Mouse (Mus musculus): Measurements from ENCODE around the gene Akt1s1. TPM values are rescaled to one million over a fixed set of nuclear protein-coding genes. Genes with fewer than 3 reads are reported as not detected.

The Akt1s1 gene
- polyA plus RNA-seq, 1 experiment from 2014 or later: 108 TPM

GRCm38 (mm10) chr7:44816470-44817021 lies 32.2 kb upstream of the Akt1s1 start, which contains the start of gene Atf5:
Gene Atf5 (minus strand): TSS chr7:44816658.
- Histone ChIP-seq H3K27ac (peak within 1 kb of the TSS; percentile 82), H3K4me3 (peak within 1 kb of the TSS; percentile 87), H3K9me3 (no peaks in the 10 kb centered on the region), H3K4me2 (replicated peaks) (peak within 1 kb of the TSS; percentile 74), H3K9ac (peak within 1 kb of the TSS; percentile 90), H3K27me3 (replicated peaks) (no peaks in the 10 kb centered on the region), H3K4me1 (peaks cover 48% of the 10 kb centered on the region), H3K36me3 (peaks cover 5% of the 10 kb centered on the region; the same call in 1 of the 2 replicates)
- under 1% methylated on average over 57 of the region's 57 CpGs for WGBS
- ATAC-seq (ENCODE audit: low FRiP score, low read depth): no peak; the same call in none of the 2 replicates

- peaks cover 48% of the 10 kb centered on the region for H3K4me1 ChIP-seq
- H3K4me3 ChIP-seq: peak overlapping the region; percentile 87
- H3K9ac ChIP-seq: peak overlapping the region; percentile 90
- H3K27me3 ChIP-seq (replicated peaks): no peaks in the 10 kb centered on the region
- 31% methylated on average over 3 of the region's 3 CpGs for WGBS
- H3K9me3 ChIP-seq: no peaks in the 10 kb centered on the region
- peak overlapping the region; percentile 74 for H3K4me2 ChIP-seq (replicated peaks)
- no peak overlapping the region for H3K27ac ChIP-seq
- ATAC-seq (ENCODE audit: low FRiP score, low read depth): no peak
- H3K36me3 ChIP-seq: peaks cover 2% of the 10 kb centered on the region; the same call in 1 of the 2 replicates
Observed at GRCm38 (mm10) chr7:44817441-44817840, 31.4 kb upstream of the Akt1s1 start.

- Histone ChIP-seq H3K9me3 (no peaks in the 10 kb centered on the region), H3K9ac (peak overlapping the region; percentile 90; the same call in 1 of the 2 replicates), H3K4me1 (peaks cover 50% of the 10 kb centered on the region), H3K36me3 (no peaks in the 10 kb centered on the region), H3K4me3 (peak overlapping the region; percentile 5; the same call in 1 of the 2 replicates), H3K4me2 (replicated peaks) (peak overlapping the region; percentile 74), H3K27ac (no peak overlapping the region), H3K27me3 (replicated peaks) (no peaks in the 10 kb centered on the region)
- ATAC-seq (ENCODE audit: low FRiP score, low read depth): no peak
- WGBS: 40% methylated on average over 2 of the region's 2 CpGs
Observed at GRCm38 (mm10) chr7:44818164-44818563, 30.6 kb upstream of the Akt1s1 start.

- peak overlapping the region; percentile 5 for H3K4me3 ChIP-seq
- H3K27me3 ChIP-seq (replicated peaks): no peaks in the 10 kb centered on the region
- H3K9me3 ChIP-seq: no peaks in the 10 kb centered on the region
- no peak for ATAC-seq (ENCODE audit: low FRiP score, low read depth)
- H3K4me2 ChIP-seq (replicated peaks): peak overlapping the region; percentile 74
- peak overlapping the region; percentile 38 for H3K9ac ChIP-seq
- peaks cover 55% of the 10 kb centered on the region for H3K4me1 ChIP-seq
- no peaks in the 10 kb centered on the region for H3K36me3 ChIP-seq
- H3K27ac ChIP-seq: no peak overlapping the region
- 63% methylated on average over 6 of the region's 6 CpGs for WGBS
Observed at GRCm38 (mm10) chr7:44818751-44819235, 30.0 kb upstream of the Akt1s1 start.

GRCm38 (mm10) chr7:44819391-44819790 lies 29.4 kb upstream of the Akt1s1 start:
- ATAC-seq (ENCODE audit: low FRiP score, low read depth): no peak
- WGBS: 93% methylated on average over 2 of the region's 2 CpGs
- H3K9ac ChIP-seq: no peak overlapping the region
- no peaks in the 10 kb centered on the region for H3K27me3 ChIP-seq (replicated peaks)
- no peak overlapping the region for H3K27ac ChIP-seq
- H3K4me2 ChIP-seq (replicated peaks): peak overlapping the region; percentile 74
- no peaks in the 10 kb centered on the region for H3K36me3 ChIP-seq
- H3K4me3 ChIP-seq: no peak overlapping the region
- H3K9me3 ChIP-seq: no peaks in the 10 kb centered on the region
- H3K4me1 ChIP-seq: peaks cover 60% of the 10 kb centered on the region

GRCm38 (mm10) chr7:44819863-44820262 lies 28.9 kb upstream of the Akt1s1 start:
- WGBS: 74% methylated on average over 5 of the region's 5 CpGs
- Histone ChIP-seq H3K27ac (no peak overlapping the region), H3K9ac (no peak overlapping the region), H3K27me3 (replicated peaks) (no peaks in the 10 kb centered on the region), H3K4me3 (no peak overlapping the region; the same call in 1 of the 2 replicates), H3K4me1 (peaks cover 59% of the 10 kb centered on the region), H3K4me2 (replicated peaks) (0 out of 2 replicates have a peak overlapping the region, but pooled peaks have one; percentile 8), H3K9me3 (no peaks in the 10 kb centered on the region), H3K36me3 (no peaks in the 10 kb centered on the region)
- no peak for ATAC-seq (ENCODE audit: low FRiP score, low read depth)

- Histone ChIP-seq H3K4me1 (peaks cover 53% of the 10 kb centered on the region), H3K27me3 (replicated peaks) (no peaks in the 10 kb centered on the region), H3K9me3 (no peaks in the 10 kb centered on the region), H3K9ac (no peak overlapping the region), H3K36me3 (no peaks in the 10 kb centered on the region), H3K4me3 (no peak overlapping the region), H3K27ac (no peak overlapping the region), H3K4me2 (replicated peaks) (no peak overlapping the region)
- no peak for ATAC-seq (ENCODE audit: low FRiP score, low read depth)
- 90% methylated on average over 3 of the region's 3 CpGs for whole genome bisulfite sequencing
Observed at GRCm38 (mm10) chr7:44820525-44820924, 28.3 kb upstream of the Akt1s1 start.

GRCm38 (mm10) chr7:44821666-44822448 lies 26.9 kb upstream of the Akt1s1 start:
- 89% methylated on average over 7 of the region's 7 CpGs for WGBS
- no peak overlapping the region for H3K4me3 ChIP-seq
- H3K4me1 ChIP-seq: peaks cover 52% of the 10 kb centered on the region
- ATAC-seq (ENCODE audit: low FRiP score, low read depth): no peak
- H3K27me3 ChIP-seq (replicated peaks): no peaks in the 10 kb centered on the region
- H3K36me3 ChIP-seq: no peaks in the 10 kb centered on the region
- no peak overlapping the region for H3K27ac ChIP-seq
- no peak overlapping the region for H3K4me2 ChIP-seq (replicated peaks)
- no peaks in the 10 kb centered on the region for H3K9me3 ChIP-seq
- no peak overlapping the region for H3K9ac ChIP-seq

- no peak overlapping the region for H3K4me3 ChIP-seq
- H3K4me2 ChIP-seq (replicated peaks): no peak overlapping the region
- 43% methylated on average over 7 of the region's 7 CpGs for WGBS
- no peak overlapping the region for H3K27ac ChIP-seq
- H3K9ac ChIP-seq: no peak overlapping the region
- H3K27me3 ChIP-seq (replicated peaks): no peaks in the 10 kb centered on the region
- H3K36me3 ChIP-seq: peaks cover 4% of the 10 kb centered on the region
- ATAC-seq (ENCODE audit: low FRiP score, low read depth): no peak
- no peaks in the 10 kb centered on the region for H3K9me3 ChIP-seq
- H3K4me1 ChIP-seq: peaks cover 36% of the 10 kb centered on the region
Observed at GRCm38 (mm10) chr7:44823409-44823808, 25.4 kb upstream of the Akt1s1 start.

GRCm38 (mm10) chr7:44824872-44825271 lies 23.9 kb upstream of the Akt1s1 start:
- H3K9ac ChIP-seq: no peak overlapping the region
- no peak overlapping the region for H3K4me2 ChIP-seq (replicated peaks)
- 29% methylated on average over 3 of the region's 3 CpGs for WGBS
- no peaks in the 10 kb centered on the region for H3K27me3 ChIP-seq (replicated peaks)
- no peak overlapping the region for H3K27ac ChIP-seq
- H3K9me3 ChIP-seq: no peaks in the 10 kb centered on the region
- H3K4me1 ChIP-seq: peaks cover 23% of the 10 kb centered on the region
- peaks cover 19% of the 10 kb centered on the region for H3K36me3 ChIP-seq
- ATAC-seq (ENCODE audit: low FRiP score, low read depth): 0 out of 2 replicates have a peak, but pooled peaks have one; percentile 41
- no peak overlapping the region for H3K4me3 ChIP-seq

- Histone ChIP-seq H3K27ac (no peak overlapping the region), H3K9me3 (no peaks in the 10 kb centered on the region), H3K9ac (no peak overlapping the region), H3K4me1 (peaks cover 16% of the 10 kb centered on the region), H3K36me3 (peaks cover 37% of the 10 kb centered on the region), H3K4me3 (no peak overlapping the region), H3K27me3 (replicated peaks) (no peaks in the 10 kb centered on the region), H3K4me2 (replicated peaks) (no peak overlapping the region)
- no peak for ATAC-seq (ENCODE audit: low FRiP score, low read depth)
- WGBS: 94% methylated on average over 3 of the region's 3 CpGs
Observed at GRCm38 (mm10) chr7:44826771-44827170, 22.0 kb upstream of the Akt1s1 start.

GRCm38 (mm10) chr7:44828706-44829105 lies 20.1 kb upstream of the Akt1s1 start:
- Histone ChIP-seq H3K36me3 (peaks cover 43% of the 10 kb centered on the region), H3K4me3 (no peak overlapping the region), H3K9me3 (no peaks in the 10 kb centered on the region), H3K27me3 (replicated peaks) (no peaks in the 10 kb centered on the region), H3K27ac (no peak overlapping the region), H3K4me2 (replicated peaks) (no peak overlapping the region), H3K9ac (no peak overlapping the region), H3K4me1 (peaks cover 10% of the 10 kb centered on the region)
- no peak for ATAC-seq (ENCODE audit: low FRiP score, low read depth)
- 92% methylated on average over 5 of the region's 5 CpGs for WGBS

Data from neural tube, embryonic 12.5 days (tissue).